Mouse (Mus musculus) brain, embryonic 14.5 days (tissue): ENCODE results near the gene Lrch1. TPM values are rescaled to one million over a fixed set of nuclear protein-coding genes. Genes with fewer than 3 reads are reported as not detected.

ENCODE experiments used
- DNase-seq: peaks from one replicate; pipeline ENCODE4 v3.0.0-alpha.2; 2011; ENCODE audit warnings: low read depth
- CTCF ChIP-seq: fragments of 200-500 bp; IDR thresholded peaks from 2 replicates; pipeline ENCODE4 v1.5.1; 2012; ENCODE audit warnings: inconsistent platforms, mild to moderate bottlenecking, moderate library complexity, borderline replicate concordance; ENCODE audit not compliant: insufficient read depth, insufficient read length; ENCODE audit errors: extremely low read depth
- POLR2A ChIP-seq: fragments of 200-500 bp; IDR thresholded peaks from 2 replicates; pipeline ENCODE4 v1.6.1; 2012; ENCODE audit warnings: mild to moderate bottlenecking, inconsistent platforms, borderline replicate concordance; ENCODE audit not compliant: poor library complexity, insufficient read depth, insufficient read length, severe bottlenecking; ENCODE audit errors: extremely low read depth
- polyA plus RNA-seq: library from polyadenylated mRNA; depleted of rRNA; stranded (reverse); fragments of >200 nt; gene quantifications from 2 replicates; pipeline ENCODE4 v1.2.3, GENCODE M21; 2012

The Lrch1 gene
- polyA plus RNA-seq, 1 experiment: 15.3 TPM

DNA sequence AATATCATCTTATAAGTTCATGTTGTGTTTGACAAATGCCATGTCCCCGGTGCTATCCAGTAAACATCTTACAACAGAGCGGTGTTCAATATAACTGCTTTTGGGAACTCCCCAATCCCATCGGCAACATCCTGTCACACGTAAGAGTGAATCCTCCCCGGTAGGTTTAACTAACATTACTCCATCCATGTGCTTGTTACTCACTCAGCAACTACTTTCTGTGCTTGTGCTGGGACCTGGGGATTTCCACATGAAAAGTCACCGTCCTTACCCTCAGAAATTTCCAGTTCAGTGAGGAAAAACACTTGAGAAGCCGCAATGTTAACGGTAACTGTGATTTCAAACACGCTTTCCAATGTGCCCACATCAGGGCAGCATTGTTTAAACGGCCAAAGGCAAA lies 66.8 kb downstream of the Lrch1 start:
- no peak for DNase-seq
- TF ChIP-seq POLR2A (no peak), CTCF (no peak)

DNA sequence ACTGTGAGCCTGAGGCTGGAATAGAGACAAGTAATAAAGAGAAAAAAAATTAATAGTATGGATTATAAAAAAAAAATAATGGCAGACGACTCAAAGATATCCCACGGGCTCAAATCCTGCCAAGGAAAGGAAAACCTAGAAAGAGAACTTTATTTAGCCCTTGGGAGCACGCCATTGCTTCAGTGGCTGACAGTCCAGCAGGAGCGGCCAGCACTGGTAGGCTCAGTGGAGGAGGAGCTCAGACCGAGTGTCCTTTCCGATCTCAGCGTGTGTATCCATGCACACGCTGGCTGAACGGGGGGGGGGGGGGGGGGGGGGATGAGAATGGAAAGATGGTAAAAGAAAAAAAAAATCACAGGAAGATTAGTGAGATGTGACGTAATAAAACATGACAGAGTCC lies 68.2 kb downstream of the Lrch1 start:
- no peak for TF ChIP-seq CTCF
- no peak for TF ChIP-seq POLR2A
- DNase-seq: no peak

- DNase-seq: no peak
- TF ChIP-seq CTCF (no peak), POLR2A (no peak)
Observed at GRCm38 (mm10) chr14:74877287-74877686, 70.4 kb downstream of the Lrch1 start.

GRCm38 (mm10) chr14:74871220-74871619 lies 76.5 kb downstream of the Lrch1 start:
- no peak for DNase-seq
- no peak for TF ChIP-seq POLR2A

- no peak for TF ChIP-seq CTCF
- no peak for TF ChIP-seq POLR2A
Observed at GRCm38 (mm10) chr14:74868902-74869230, 78.8 kb downstream of the Lrch1 start.

DNA sequence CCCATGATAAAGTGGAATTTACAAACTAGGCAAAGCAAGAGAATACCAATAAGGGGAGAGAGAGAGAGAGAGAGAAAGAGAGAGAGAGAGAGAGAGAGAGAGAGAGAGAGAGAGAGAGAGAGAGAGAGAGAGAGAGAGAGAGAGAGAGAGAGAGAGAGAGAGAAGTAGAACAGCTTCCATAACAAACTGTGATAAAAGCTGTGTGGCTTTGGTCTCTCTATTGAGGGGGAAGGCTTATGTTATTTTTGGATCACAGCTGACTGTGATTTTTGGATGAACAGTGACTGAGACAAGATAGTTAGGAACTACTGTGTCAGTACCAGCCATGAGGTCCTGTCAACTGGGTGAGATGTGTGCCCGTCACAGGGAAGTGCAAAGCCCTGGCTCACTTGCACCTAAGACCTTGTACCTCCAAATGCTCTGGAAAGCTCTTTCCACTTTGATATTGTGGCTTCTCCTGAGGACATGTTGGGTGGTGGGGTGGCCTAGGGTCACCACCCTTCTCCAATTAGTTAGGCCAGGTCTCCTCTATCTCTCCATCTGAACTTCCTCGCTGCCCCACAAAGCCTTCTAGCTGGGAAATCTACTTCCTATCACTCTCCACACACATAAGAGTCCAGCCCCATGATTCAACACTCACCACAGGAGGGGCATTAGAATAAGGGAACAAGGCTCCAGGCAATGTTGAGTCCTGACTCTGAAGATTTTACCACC lies 79.3 kb downstream of the Lrch1 start:
- no peak for DNase-seq

More at GRCm38 (mm10) chr14:74868902-74869230, 78.8 kb downstream of the Lrch1 start:
- no peak for DNase-seq

DNA sequence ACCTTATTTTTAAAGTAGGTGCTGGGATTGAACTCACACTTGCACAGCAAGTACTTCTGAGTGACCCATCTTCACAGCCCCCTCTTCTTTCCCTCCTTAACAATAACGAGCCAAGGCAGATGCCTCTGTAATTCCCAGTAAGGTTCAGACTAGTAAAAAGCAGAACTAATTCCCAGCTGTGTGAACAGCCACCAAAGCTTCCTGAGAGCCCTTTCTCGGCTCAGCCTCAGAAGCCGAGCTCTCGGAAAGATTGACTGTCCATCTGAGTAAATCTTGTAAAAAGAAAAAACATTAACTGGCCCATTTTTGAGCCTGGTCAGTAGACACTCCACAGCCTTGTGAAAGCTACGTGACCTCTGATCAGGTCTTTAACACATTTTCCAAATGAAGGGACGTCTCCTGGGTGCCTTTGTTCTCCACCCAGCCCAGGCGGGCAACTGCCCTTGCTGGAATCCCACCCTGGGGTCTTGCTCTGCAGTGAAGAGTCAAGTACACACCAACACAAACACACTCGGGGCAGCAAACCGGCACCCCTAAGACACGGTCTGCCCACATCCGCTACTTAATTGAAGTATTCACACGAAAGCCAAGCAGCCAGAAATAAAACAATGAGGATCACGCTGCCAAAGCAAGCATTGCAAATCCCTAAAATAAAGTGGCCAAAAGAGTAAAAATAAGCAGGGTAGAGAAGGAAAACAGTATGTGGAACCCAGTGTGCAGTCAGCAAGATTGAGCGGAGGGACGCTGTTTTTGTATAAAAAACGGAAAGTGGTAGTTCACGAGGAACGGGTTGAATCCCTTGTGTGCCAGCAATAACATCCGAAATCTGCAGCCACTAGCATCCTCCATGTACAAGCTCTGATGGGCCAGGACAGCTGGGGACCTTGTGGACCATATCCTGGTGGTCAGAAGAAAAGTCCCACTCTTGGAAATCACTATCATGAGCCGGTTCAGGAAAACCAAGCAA lies 80.3 kb downstream of the Lrch1 start:
- no peak for TF ChIP-seq POLR2A
- TF ChIP-seq CTCF: no peak
- DNase-seq: no peak

More for the DNA sequence above, 79.3 kb downstream of the Lrch1 start:
- TF ChIP-seq CTCF (no peak), POLR2A (no peak)

GRCm38 (mm10) chr14:74865738-74866137 lies 81.9 kb downstream of the Lrch1 start:
- TF ChIP-seq POLR2A (no peak), CTCF (no peak)
- no peak for DNase-seq

GRCm38 (mm10) chr14:74864805-74865483 lies 82.7 kb downstream of the Lrch1 start:
- no peak for DNase-seq
- no peak for TF ChIP-seq CTCF
- no peak for TF ChIP-seq POLR2A

DNA sequence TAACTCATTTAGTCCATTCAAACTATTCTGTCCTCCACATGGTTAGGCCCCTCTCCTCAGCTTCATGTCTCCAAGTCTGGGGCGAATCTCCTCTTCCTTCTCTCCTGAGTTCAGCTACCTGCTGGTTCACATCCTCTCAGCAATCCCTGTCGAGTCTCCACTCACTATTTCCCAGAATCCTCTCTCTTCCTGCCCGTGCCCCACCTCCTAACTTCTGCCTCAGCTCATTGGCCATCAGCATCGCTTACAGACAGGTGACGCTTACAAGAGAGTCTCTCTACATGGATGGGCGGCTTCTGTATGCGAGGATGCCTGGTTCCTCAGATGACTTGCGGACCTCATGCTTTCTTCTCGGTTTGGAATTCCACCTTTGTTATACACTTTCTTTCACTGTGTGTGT lies 86.2 kb downstream of the Lrch1 start:
- TF ChIP-seq CTCF (no peak), POLR2A (no peak)
- no peak for DNase-seq

GRCm38 (mm10) chr14:74859154-74859553 lies 88.5 kb downstream of the Lrch1 start:
- no peak for DNase-seq
- TF ChIP-seq CTCF (no peak), POLR2A (no peak)

GRCm38 (mm10) chr14:74855429-74855828 lies 92.2 kb downstream of the Lrch1 start:
- no peak for DNase-seq
- TF ChIP-seq CTCF: no peak
- TF ChIP-seq POLR2A: no peak
